ENCODE assay signal across 17 mouse cellular contexts in the genomic region with DNA sequence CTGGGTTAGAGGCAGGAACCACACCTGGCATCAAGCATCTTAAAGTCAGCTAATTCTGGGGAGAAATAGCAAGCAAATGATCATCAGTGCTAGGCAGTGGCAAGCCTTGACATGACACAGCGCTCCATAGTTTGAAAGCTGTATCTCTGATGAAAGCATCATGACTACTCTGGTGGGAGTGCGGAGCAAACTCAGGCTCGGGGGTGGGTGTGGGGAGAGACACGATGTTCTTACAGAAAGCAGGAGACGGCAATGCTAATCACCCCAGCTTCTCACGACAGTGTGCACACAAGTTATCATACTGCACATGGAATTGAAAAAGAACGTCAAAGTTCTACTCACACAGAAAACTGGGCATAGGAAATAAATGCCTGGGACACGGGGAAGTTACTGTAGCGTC.
"Had no signal": no experiment of that assay in that cellular context is flagged by ENCODE, and none has a peak within 500 bp of the region (broad histone marks: within the 10 kb centered on the region; RNA-seq: fewer than 3 reads in every experiment).

No protein-coding gene starts in this region.

- H3K4me3 ChIP-seq: limb, embryonic 12.5 days; liver, embryonic 13.5 days; lung, embryonic 15.5 days; megakaryocyte, embryonic 14.5 days; midbrain, embryonic 15.5 days; neural tube, embryonic 12.5 days; stomach, embryonic 15.5 days had no signal

- H3K27ac ChIP-seq: kidney, postnatal 0 days; limb, embryonic 12.5 days; liver, embryonic 13.5 days; lung, embryonic 15.5 days; macrophage; midbrain, embryonic 15.5 days; neural tube, embryonic 12.5 days; stomach, embryonic 15.5 days had no signal

- ATAC-seq: liver, postnatal 0 days; midbrain, embryonic 15.5 days had no signal

- DNase-seq: kidney, adult 11 months; kidney, adult 9 months; kidney, postnatal 36 days; liver; liver, embryonic 13.5 days; liver, postnatal 0 days; lung, postnatal 14 days; thymus, postnatal 36 days had no signal

- H3K9ac ChIP-seq: limb, embryonic 12.5 days; liver, embryonic 13.5 days; liver, postnatal 0 days; lung, embryonic 15.5 days; midbrain, embryonic 15.5 days; neural tube, embryonic 12.5 days; stomach, embryonic 15.5 days had no signal

- H3K27me3 ChIP-seq: limb, embryonic 12.5 days; liver, embryonic 13.5 days; lung, embryonic 15.5 days; megakaryocyte, embryonic 14.5 days; midbrain, embryonic 15.5 days; neural tube, embryonic 12.5 days; stomach, embryonic 15.5 days had no signal

- H3K4me1 ChIP-seq: limb, embryonic 12.5 days; liver, embryonic 13.5 days; lung, embryonic 15.5 days; midbrain, embryonic 15.5 days; neural tube, embryonic 12.5 days; stomach, embryonic 15.5 days had no signal

- H3K9me3 ChIP-seq: limb, embryonic 12.5 days; liver, embryonic 13.5 days; lung, embryonic 15.5 days; megakaryocyte, embryonic 14.5 days; midbrain, embryonic 15.5 days; neural tube, embryonic 12.5 days; stomach, embryonic 15.5 days had no signal

- H3K4me2 ChIP-seq: limb, embryonic 12.5 days; liver, embryonic 13.5 days; lung, embryonic 15.5 days; midbrain, embryonic 11.5 days; midbrain, embryonic 15.5 days; neural tube, embryonic 12.5 days; stomach, embryonic 15.5 days had no signal
